Mouse (Mus musculus) olfactory bulb, adult 2 months (tissue): Measurements from ENCODE around the gene Eif2ak4. TPM values are rescaled to one million over a fixed set of nuclear protein-coding genes. Genes with fewer than 3 reads are reported as not detected.

Experiments
- H3K27ac ChIP-seq: fragments of 200-500 bp; 2 replicates; pipeline ENCODE4 v1.5.1; 2012; ENCODE audit warnings: low read depth, low read length; ENCODE audit not compliant: insufficient read depth
- H3K4me1 ChIP-seq: fragments of 200-500 bp; 2 replicates; pipeline ENCODE4 v1.6.1; 2012; ENCODE audit warnings: low read length; ENCODE audit not compliant: control insufficient read depth, insufficient read depth
- H3K4me3 ChIP-seq: fragments of 200-500 bp; 2 replicates; pipeline ENCODE4 v1.5.1; 2012; ENCODE audit warnings: mild to moderate bottlenecking, low read depth, low read length, moderate library complexity; ENCODE audit not compliant: insufficient read depth
- CTCF ChIP-seq: fragments of 200-500 bp; IDR thresholded peaks from 2 replicates; pipeline ENCODE4 v1.5.1; 2012; ENCODE audit warnings: low read depth, mild to moderate bottlenecking, low read length, moderate library complexity; ENCODE audit not compliant: insufficient read depth
- POLR2A ChIP-seq: fragments of 200-500 bp; IDR thresholded peaks from 2 replicates; pipeline ENCODE4 v1.6.1; 2012; ENCODE audit warnings: mild to moderate bottlenecking, low read depth, low read length, moderate library complexity; ENCODE audit not compliant: insufficient read depth
- WGBS: fragments of 180-500 bp; shearing (Covaris S2); methylation state at CpG from one replicate; pipeline ENCODE4 v1.1.7; 2018; 5-methylcytosine and 5-hydroxymethylcytosine counted together
- polyA plus RNA-seq: library from polyadenylated mRNA; stranded (reverse); fragments of >200 nt; gene quantifications from 2 replicates; pipeline ENCODE4 v1.2.4, GENCODE M21; 2012; ENCODE audit warnings: low replicate concordance; ENCODE audit not compliant: missing spikeins, insufficient read depth, insufficient read length

Gene Eif2ak4
- polyA plus RNA-seq, 1 experiment = not detected

- H3K27ac ChIP-seq = peak within 1 kb of the TSS; percentile 79
- TF ChIP-seq POLR2A = peak; percentile 21; the same call in 1 of the 2 replicates
- TF ChIP-seq CTCF = no peak
- peaks cover 15% of the 10 kb centered on the region for H3K4me1 ChIP-seq
- peak within 1 kb of the TSS; percentile 58 for H3K4me3 ChIP-seq
- under 1% methylated on average over 58 of the region's 59 CpGs for WGBS
Measured at GRCm38 (mm10) chr2:118372901-118373571, 15.4 kb upstream of the Eif2ak4 start, which contains the start of gene Gpr176. Gene Gpr176, minus strand, starts transcription at chr2:118373419.

GRCm38 (mm10) chr2:118373572-118374279, 14.7 kb upstream of the Eif2ak4 start:
- TF ChIP-seq CTCF (peak; percentile 44; the same call in 1 of the 2 replicates), POLR2A (peak; percentile 80)
- peak overlapping the region; percentile 58 for H3K4me3 ChIP-seq
- H3K4me1 ChIP-seq = peaks cover 15% of the 10 kb centered on the region
- H3K27ac ChIP-seq = peak overlapping the region; percentile 79
- WGBS = 1% methylated on average over 43 of the region's 43 CpGs

- TF ChIP-seq CTCF = no peak
- no peak for TF ChIP-seq POLR2A
- Histone ChIP-seq H3K4me3 (no peak overlapping the region), H3K27ac (no peak overlapping the region), H3K4me1 (peaks cover 15% of the 10 kb centered on the region)
- WGBS = 60% methylated on average over 1 of the region's 1 CpGs
Measured at GRCm38 (mm10) chr2:118375522-118375921, 12.9 kb upstream of the Eif2ak4 start.

GRCm38 (mm10) chr2:118375931-118376330, 12.5 kb upstream of the Eif2ak4 start:
- H3K27ac ChIP-seq = no peak overlapping the region
- TF ChIP-seq POLR2A (no peak), CTCF (no peak)
- peaks cover 15% of the 10 kb centered on the region for H3K4me1 ChIP-seq
- no peak overlapping the region for H3K4me3 ChIP-seq

- no peaks in the 10 kb centered on the region for H3K4me1 ChIP-seq
- H3K27ac ChIP-seq = no peak overlapping the region
- no peak overlapping the region for H3K4me3 ChIP-seq
- TF ChIP-seq CTCF (no peak), POLR2A (no peak)
- 3% methylated on average over 1 of the region's 1 CpGs for WGBS
Measured at GRCm38 (mm10) chr2:118379756-118380155, 8.7 kb upstream of the Eif2ak4 start.

GRCm38 (mm10) chr2:118383387-118383786, 5.0 kb upstream of the Eif2ak4 start:
- TF ChIP-seq POLR2A (no peak), CTCF (no peak)
- no peaks in the 10 kb centered on the region for H3K4me1 ChIP-seq

GRCm38 (mm10) chr2:118389569-118389968, 1.2 kb downstream of the Eif2ak4 start:
- no peak for TF ChIP-seq CTCF
- no peak for TF ChIP-seq POLR2A
- Histone ChIP-seq H3K27ac (no peak overlapping the region), H3K4me3 (no peak overlapping the region), H3K4me1 (0 out of 2 replicates have a peak, but pooled peaks cover 3% of the 10 kb centered on the region)
- 53% methylated on average over 3 of the region's 3 CpGs for WGBS

More at GRCm38 (mm10) chr2:118383387-118383786, 5.0 kb upstream of the Eif2ak4 start:
- H3K27ac ChIP-seq = no peak overlapping the region
- no peak overlapping the region for H3K4me3 ChIP-seq
- WGBS = 83% methylated on average over 5 of the region's 5 CpGs

- 48% methylated on average over 5 of the region's 5 CpGs for WGBS
- Histone ChIP-seq H3K4me1 (0 out of 2 replicates have a peak, but pooled peaks cover 3% of the 10 kb centered on the region), H3K27ac (no peak overlapping the region)
Measured at GRCm38 (mm10) chr2:118390072-118390471, 1.7 kb downstream of the Eif2ak4 start.

GRCm38 (mm10) chr2:118391201-118391600, 2.8 kb downstream of the Eif2ak4 start:
- TF ChIP-seq POLR2A (no peak), CTCF (no peak)
- Histone ChIP-seq H3K27ac (no peak overlapping the region), H3K4me3 (no peak overlapping the region), H3K4me1 (0 out of 2 replicates have a peak, but pooled peaks cover 3% of the 10 kb centered on the region)
- 68% methylated on average over 5 of the region's 5 CpGs for WGBS

More at GRCm38 (mm10) chr2:118390072-118390471, 1.7 kb downstream of the Eif2ak4 start:
- H3K4me3 ChIP-seq = no peak overlapping the region
- TF ChIP-seq CTCF (no peak), POLR2A (no peak)
